Comparison of ENCODE assay signal across 8 mouse cellular contexts in genomic region chr5:75152021-75152425, GRCm38 (mm10). TPM values are rescaled to one million over a fixed set of nuclear protein-coding genes. Genes with fewer than 3 reads are reported as not detected.
DNase-seq lines count a peak whose midpoint lies in the region; ATAC-seq lines count a peak whose summit lies in the region.

TSS of gene Pdgfra (plus strand) at chr5:75152292.

- peak within 1 kb of the TSS; percentile 80 for H3K4me3 ChIP-seq in embryonic facial prominence, embryonic 13.5 days
- H3K4me3 ChIP-seq in heart, embryonic 13.5 days, result peak within 1 kb of the TSS; percentile 62

- H3K27ac ChIP-seq in embryonic facial prominence, embryonic 13.5 days, result peak within 1 kb of the TSS; percentile 100
- H3K27ac ChIP-seq in heart, embryonic 13.5 days (replicated peaks), result peak within 1 kb of the TSS; percentile 91

- peak within 1 kb of the TSS; percentile 99 for H3K9ac ChIP-seq in embryonic facial prominence, embryonic 13.5 days
- peak within 1 kb of the TSS; percentile 88 for H3K9ac ChIP-seq in heart, embryonic 13.5 days

- no peak for ATAC-seq in embryonic facial prominence, embryonic 13.5 days (ENCODE audit: insufficient number of reproducible peaks, insufficient read depth, low FRiP score, low TSS enrichment, low read depth)
- ATAC-seq in heart, embryonic 13.5 days (ENCODE audit: extremely low read depth, insufficient number of reproducible peaks, low FRiP score, low TSS enrichment), result no peak

- DNase-seq in frontal cortex, adult 2 months (ENCODE audit: extremely low spot score in 1 of 2, low spot score in 1 of 2), result peak in 1 of 2 experiments; percentile 5
- no peak for DNase-seq in frontal cortex, postnatal 25 days (ENCODE audit: low spot score in 2 of 2)
- DNase-seq in kidney, postnatal 4 days, result peak; percentile 51 to 68
- DNase-seq in lung, postnatal 10 days, result peak; percentile 59
- peak; percentile 78 for DNase-seq in yolk sac, embryonic 10.5 days (ENCODE audit: low spot score)
- no peak for DNase-seq in cerebellum, postnatal 14 days

- no peaks in the 10 kb centered on the region for H3K36me3 ChIP-seq in embryonic facial prominence, embryonic 13.5 days
- no peaks in the 10 kb centered on the region for H3K36me3 ChIP-seq in heart, embryonic 13.5 days

- H3K4me2 ChIP-seq in embryonic facial prominence, embryonic 13.5 days, result peak within 1 kb of the TSS; percentile 65
- peak within 1 kb of the TSS; percentile 92 for H3K4me2 ChIP-seq in heart, embryonic 13.5 days

- no peaks in the 10 kb centered on the region for H3K9me3 ChIP-seq in embryonic facial prominence, embryonic 13.5 days
- H3K9me3 ChIP-seq in heart, embryonic 13.5 days, result no peaks in the 10 kb centered on the region

- peaks cover 32% of the 10 kb centered on the region for H3K27me3 ChIP-seq in embryonic facial prominence, embryonic 13.5 days
- peaks cover 82% of the 10 kb centered on the region for H3K27me3 ChIP-seq in heart, embryonic 13.5 days (replicated peaks)

- WGBS in embryonic facial prominence, embryonic 13.5 days, result 0% methylated on average over 10 of the region's 10 CpGs
- under 1% methylated on average over 10 of the region's 10 CpGs for WGBS in heart, embryonic 13.5 days

- peaks cover 31% of the 10 kb centered on the region for H3K4me1 ChIP-seq in embryonic facial prominence, embryonic 13.5 days
- H3K4me1 ChIP-seq in heart, embryonic 13.5 days, result peaks cover 60% of the 10 kb centered on the region

RNA-seq across cellular contexts. Expression of gene Pdgfra, which starts in this region (rescaled TPM):
- 19.2 and 24.3 TPM in 2 replicates for polyA plus RNA-seq in frontal cortex, adult 2 months (2012; rRNA removed)
- 78.8 and 96.8 TPM in 2 replicates for polyA plus RNA-seq in embryonic facial prominence, embryonic 13.5 days (2015; fragmentation: Nextera tagmentation; extraction: Ambion mirVana)
- polyA plus RNA-seq in heart, embryonic 13.5 days (2015; fragmentation: Nextera tagmentation; extraction: Ambion mirVana), result 16.6 and 20.7 TPM in 2 replicates

Comparison
In these comparisons a context has a peak if more than half of its experiments do, and no peak if none do; other contexts are left out.
1. DNase-seq: peak in kidney, postnatal 4 days (2 of 2), lung, postnatal 10 days (single experiment) and yolk sac, embryonic 10.5 days (single experiment); none in frontal cortex, postnatal 25 days (0 of 2) and cerebellum, postnatal 14 days (0 of 2).